Mouse (Mus musculus) CH12.LX (cell line): ENCODE data around the gene Svs5. TPM values are rescaled to one million over a fixed set of nuclear protein-coding genes. Genes with fewer than 3 reads are reported as not detected.

Source experiments
- DNase-seq: peaks from one replicate; pipeline ENCODE4 v3.0.0-alpha.2; 2013; ENCODE audit errors: extremely low read depth
- H3K27ac ChIP-seq: 2 replicates; pipeline ENCODE4 v1.5.1; 2012; ENCODE audit warnings: low read depth, mild to moderate bottlenecking, control low read depth, moderate library complexity; ENCODE audit not compliant: insufficient read depth
- H3K27me3 ChIP-seq: replicated peaks from 2 replicates; pipeline ENCODE3; 2012; ENCODE audit warnings: inconsistent platforms
- H3K36me3 ChIP-seq, 2 experiments: replicated peaks in 1 of 2; 2 replicates each; pipeline versions ENCODE3 to v1.6.1; 2012; ENCODE audit warnings: inconsistent platforms in 1 of 2, low read length in 1 of 2, mild to moderate bottlenecking in 1 of 2, mixed read lengths in 1 of 2, moderate library complexity in 1 of 2; ENCODE audit not compliant: control insufficient read depth in 1 of 2, insufficient read depth in 1 of 2
- H3K4me1 ChIP-seq, 2 experiments: 2 replicates each; pipeline ENCODE4 v1.6.1; 2012; ENCODE audit warnings: inconsistent platforms in 1 of 2, moderate library complexity in 1 of 2; ENCODE audit not compliant: insufficient read depth in 2 of 2, control insufficient read depth in 1 of 2
- H3K4me2 ChIP-seq: 2 replicates; pipeline ENCODE4 v1.6.1; 2012; ENCODE audit warnings: low read depth, mild to moderate bottlenecking, control low read depth; ENCODE audit not compliant: poor library complexity, insufficient read depth, severe bottlenecking
- H3K4me3 ChIP-seq, 3 experiments: fragments of 150-350 bp in 1 of 3; sonication (generic) in 1 of 3; replicated peaks in 1 of 3; 2 replicates each; pipeline versions ENCODE3 to v1.5.1; 2011 to 2012; ENCODE audit warnings: low read depth in 2 of 3, low read length in 2 of 3, mild to moderate bottlenecking in 2 of 3, moderate library complexity in 2 of 3, control low read depth in 1 of 3, improper control_type of control experiment in 1 of 3, inconsistent platforms in 1 of 3, mixed read lengths in 1 of 3; ENCODE audit not compliant: poor library complexity in 1 of 3
- H3K79me2 ChIP-seq: replicated peaks from 2 replicates; pipeline ENCODE4 v1.6.1; 2012; ENCODE audit warnings: mild to moderate bottlenecking, moderate library complexity; ENCODE audit not compliant: control insufficient read depth, poor library complexity, insufficient read depth, severe bottlenecking; ENCODE audit errors: extremely low read depth
- H3K9ac ChIP-seq: 2 replicates; pipeline ENCODE4 v1.6.1; 2012; ENCODE audit warnings: low read depth, mild to moderate bottlenecking, control low read depth, moderate library complexity; ENCODE audit not compliant: insufficient read depth
- H3K9me3 ChIP-seq: replicated peaks from 2 replicates; pipeline ENCODE3; 2012; ENCODE audit warnings: low read length, inconsistent platforms, mixed read lengths
- BHLHE40 ChIP-seq: IDR thresholded peaks from 2 replicates; pipeline ENCODE4 v1.6.1; 2011; ENCODE audit warnings: mild to moderate bottlenecking, low read depth, low read length, improper control_type of control experiment
- CHD1 ChIP-seq: IDR thresholded peaks from 2 replicates; pipeline ENCODE4 v1.6.1; 2012; ENCODE audit warnings: low read depth, low read length, improper control_type of control experiment, inconsistent platforms
- CTCF ChIP-seq, 2 experiments: IDR thresholded peaks in 1 of 2; conservative IDR thresholded peaks in 1 of 2; 2 replicates each; pipeline ENCODE4 v1.5.1; 2011 to 2012; ENCODE audit warnings: low read depth in 2 of 2, low read length in 2 of 2, improper control_type of control experiment in 1 of 2, inconsistent platforms in 1 of 2, mild to moderate bottlenecking in 1 of 2, moderate library complexity in 1 of 2
- ELF1 ChIP-seq: IDR thresholded peaks from 2 replicates; pipeline ENCODE4 v1.6.1; 2014; ENCODE audit warnings: low read depth, mild to moderate bottlenecking, inconsistent platforms, low read length, improper control_type of control experiment
- ETS1 ChIP-seq: conservative IDR thresholded peaks from 2 replicates; pipeline ENCODE4 v1.6.1; 2012; ENCODE audit warnings: low read depth, mild to moderate bottlenecking, inconsistent platforms, low read length, improper control_type of control experiment, moderate library complexity
- GABPA ChIP-seq: IDR thresholded peaks from 2 replicates; pipeline ENCODE4 v1.6.1; 2012; ENCODE audit warnings: low read depth, low read length, improper control_type of control experiment, inconsistent platforms; ENCODE audit not compliant: insufficient replicate concordance
- HCFC1 ChIP-seq: IDR thresholded peaks from 2 replicates; pipeline ENCODE4 v1.6.1; 2012; ENCODE audit warnings: low read depth, mild to moderate bottlenecking, inconsistent platforms, low read length, improper control_type of control experiment
- IRF4 ChIP-seq: IDR thresholded peaks from 2 replicates; pipeline ENCODE4 v1.6.1; 2014; ENCODE audit warnings: low read depth, mild to moderate bottlenecking, inconsistent platforms, low read length, improper control_type of control experiment
- JUN ChIP-seq: IDR thresholded peaks from 2 replicates; pipeline ENCODE4 v1.6.1; 2011; ENCODE audit warnings: low read depth, mild to moderate bottlenecking, low read length, improper control_type of control experiment, moderate library complexity; ENCODE audit not compliant: insufficient read depth
- KAT2A ChIP-seq: IDR thresholded peaks from 2 replicates; pipeline ENCODE4 v1.6.1; 2012; ENCODE audit warnings: low read length, improper control_type of control experiment, inconsistent platforms; ENCODE audit not compliant: insufficient replicate concordance
- MAFK ChIP-seq: IDR thresholded peaks from 2 replicates; pipeline ENCODE4 v1.6.1; 2011; ENCODE audit warnings: low read length, improper control_type of control experiment; ENCODE audit not compliant: insufficient replicate concordance
- MAZ ChIP-seq: IDR thresholded peaks from 2 replicates; pipeline ENCODE4 v1.6.1; 2012; ENCODE audit warnings: low read depth, mild to moderate bottlenecking, inconsistent platforms, low read length, improper control_type of control experiment, moderate library complexity
- MEF2A ChIP-seq: IDR thresholded peaks from 2 replicates; pipeline ENCODE4 v1.6.1; 2014; ENCODE audit warnings: low read depth, mild to moderate bottlenecking, inconsistent platforms, low read length, improper control_type of control experiment, borderline replicate concordance
- MXI1 ChIP-seq: IDR thresholded peaks from 2 replicates; pipeline ENCODE4 v1.6.1; 2011; ENCODE audit warnings: mild to moderate bottlenecking, low read depth, low read length, improper control_type of control experiment
- NELFE ChIP-seq: IDR thresholded peaks from 2 replicates; pipeline ENCODE4 v1.6.1; 2011; ENCODE audit warnings: low read depth, low read length, improper control_type of control experiment
- RAD21 ChIP-seq: IDR thresholded peaks from 2 replicates; pipeline ENCODE4 v1.6.1; 2011; ENCODE audit warnings: low read depth, mild to moderate bottlenecking, low read length, improper control_type of control experiment, moderate library complexity
- SIN3A ChIP-seq: IDR thresholded peaks from 2 replicates; pipeline ENCODE4 v1.6.1; 2012; ENCODE audit warnings: low read length, improper control_type of control experiment, inconsistent platforms
- SMC3 ChIP-seq: IDR thresholded peaks from 2 replicates; pipeline ENCODE4 v1.6.1; 2011; ENCODE audit warnings: low read depth, low read length, improper control_type of control experiment
- TBP ChIP-seq: conservative IDR thresholded peaks from 2 replicates; pipeline ENCODE4 v1.6.1; 2011; ENCODE audit warnings: low read depth, low read length, improper control_type of control experiment
- TCF12 ChIP-seq: IDR thresholded peaks from 2 replicates; pipeline ENCODE4 v1.6.1; 2014; ENCODE audit warnings: low read depth, mild to moderate bottlenecking, inconsistent platforms, low read length, improper control_type of control experiment
- UBTF ChIP-seq: IDR thresholded peaks from 2 replicates; pipeline ENCODE4 v1.6.1; 2012; ENCODE audit warnings: low read depth, mild to moderate bottlenecking, inconsistent platforms, low read length, improper control_type of control experiment, moderate library complexity
- USF1 ChIP-seq: IDR thresholded peaks from 2 replicates; pipeline ENCODE4 v1.6.1; 2014; ENCODE audit warnings: low read depth, mild to moderate bottlenecking, inconsistent platforms, low read length, improper control_type of control experiment
- USF2 ChIP-seq: conservative IDR thresholded peaks from 2 replicates; pipeline ENCODE4 v1.6.1; 2011; ENCODE audit warnings: low read depth, low read length, improper control_type of control experiment
- ZC3H11A ChIP-seq: IDR thresholded peaks from 2 replicates; pipeline ENCODE4 v1.6.1; 2012; ENCODE audit warnings: low read depth, mild to moderate bottlenecking, inconsistent platforms, low read length, improper control_type of control experiment
- ZKSCAN1 ChIP-seq: IDR thresholded peaks from 2 replicates; pipeline ENCODE4 v1.6.1; 2012; ENCODE audit warnings: low read depth, inconsistent platforms, low read length, improper control_type of control experiment, borderline replicate concordance
- ZMIZ1 ChIP-seq: IDR thresholded peaks from 2 replicates; pipeline ENCODE4 v1.6.1; 2012; ENCODE audit warnings: low read depth, mild to moderate bottlenecking, inconsistent platforms, low read length, improper control_type of control experiment
- dilution Hi-C: fragments of 300-500 bp; cut with MboI; formaldehyde crosslinking; loops from 2 replicates; pipeline ENCODE4 v1.14.3; 2020; ENCODE audit warnings: low sequenced_read_pairs; ENCODE audit not compliant: extremely low pct_unique_long_range_greater_than_20kb, extremely low pct_ligation_motif_present
- in situ Hi-C: fragments of 300-500 bp; cut with MboI; formaldehyde crosslinking; loops from 3 replicates; pipeline ENCODE4 v1.14.3; 2019; ENCODE audit warnings: low sequenced_read_pairs, low pct_ligation_motif_present, low pct_unique_long_range_greater_than_20kb, mixed read lengths
- polyA plus RNA-seq: library from polyadenylated mRNA; unstranded; fragments of >175 nt; gene quantifications from 2 replicates; pipeline ENCODE4 v1.2.1, GENCODE M21; 2012; ENCODE audit warnings: low read depth; ENCODE audit not compliant: insufficient read length
- total RNA-seq, 2 experiments: library from RNA; depleted of rRNA; stranded (reverse); fragments of 300-350 nt in 1 of 2; fragments of >200 nt in 1 of 2; gene quantifications; 2 replicates each; pipeline ENCODE4 v1.2.3; 2012 to 2014

Svs5 gene
- total and polyA plus RNA-seq, 3 experiments: not detected

DNA sequence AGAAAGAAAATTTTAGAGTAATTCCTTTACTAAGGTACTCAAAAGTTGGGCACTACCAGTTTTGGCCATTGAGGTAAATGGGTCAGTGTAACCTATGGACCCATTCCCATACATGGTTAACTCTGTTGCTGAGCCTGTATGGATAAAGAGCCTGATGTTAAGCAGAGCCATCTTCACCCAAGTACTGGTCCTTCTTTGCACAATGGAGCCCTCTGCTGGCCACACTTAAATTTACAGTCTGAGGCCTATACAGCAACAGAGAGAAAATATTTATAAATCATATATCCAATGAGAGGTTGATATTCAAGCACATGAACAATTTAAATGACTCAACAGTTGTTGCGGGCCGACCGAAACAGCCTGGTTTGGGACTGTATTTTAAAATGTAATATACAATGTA lies 16.4 kb downstream of the Svs5 start:
- H3K4me1 ChIP-seq: no peaks in the 10 kb centered on the region
- peak; percentile 73 for DNase-seq
- no peak overlapping the region for H3K9ac ChIP-seq
- no peak overlapping the region for H3K4me2 ChIP-seq
- H3K27ac ChIP-seq: no peak overlapping the region
- H3K36me3 ChIP-seq: no peaks in the 10 kb centered on the region
- no peaks in the 10 kb centered on the region for H3K27me3 ChIP-seq
- no peaks in the 10 kb centered on the region for H3K79me2 ChIP-seq
- TF ChIP-seq MAFK: no peak
- TF ChIP-seq NELFE: no peak
- no peak for TF ChIP-seq MXI1
- peak; percentile 77 for TF ChIP-seq RAD21
- peak; percentile 82 for TF ChIP-seq SMC3
- TF ChIP-seq ETS1: no peak
- TF ChIP-seq ZMIZ1: no peak
- TF ChIP-seq IRF4: no peak
- TF ChIP-seq TBP: no peak
- TF ChIP-seq HCFC1: no peak
- no peak for TF ChIP-seq MAZ
- no peak for TF ChIP-seq BHLHE40
- TF ChIP-seq CTCF (conservative IDR thresholded peaks at IDR 0.05 in 1 of 2, IDR thresholded peaks at IDR 0.05 in 1 of 2; ENCODE audit: low read depth in 2 of 2, low read length in 2 of 2): peak; percentile 49 to 80
- TF ChIP-seq UBTF: no peak
- no peak for TF ChIP-seq MEF2A
- TF ChIP-seq JUN: no peak
- TF ChIP-seq ZC3H11A: peak; percentile 55
- TF ChIP-seq SIN3A: no peak
- no peak for TF ChIP-seq USF1
- no peak for TF ChIP-seq ZKSCAN1
- TF ChIP-seq KAT2A: no peak
- no peak for TF ChIP-seq TCF12
- TF ChIP-seq CHD1: no peak
- no peak for TF ChIP-seq USF2
- TF ChIP-seq GABPA: no peak
- TF ChIP-seq ELF1: no peak
- in situ Hi-C loops: loop anchor here (5.0 kb wide), 1 partner anchor 232 kb away; no protein-coding TSS in a partner anchor
- H3K9me3 ChIP-seq: no peaks in the 10 kb centered on the region
- dilution Hi-C loops: no loop called here
- no peak overlapping the region for H3K4me3 ChIP-seq
